Mouse (Mus musculus): ENCODE measurements around the gene Ppp1r12b.
A peak's percentile ranks its signal among the peaks of the same experiment; 100 is the strongest.

The Ppp1r12b gene

DNA sequence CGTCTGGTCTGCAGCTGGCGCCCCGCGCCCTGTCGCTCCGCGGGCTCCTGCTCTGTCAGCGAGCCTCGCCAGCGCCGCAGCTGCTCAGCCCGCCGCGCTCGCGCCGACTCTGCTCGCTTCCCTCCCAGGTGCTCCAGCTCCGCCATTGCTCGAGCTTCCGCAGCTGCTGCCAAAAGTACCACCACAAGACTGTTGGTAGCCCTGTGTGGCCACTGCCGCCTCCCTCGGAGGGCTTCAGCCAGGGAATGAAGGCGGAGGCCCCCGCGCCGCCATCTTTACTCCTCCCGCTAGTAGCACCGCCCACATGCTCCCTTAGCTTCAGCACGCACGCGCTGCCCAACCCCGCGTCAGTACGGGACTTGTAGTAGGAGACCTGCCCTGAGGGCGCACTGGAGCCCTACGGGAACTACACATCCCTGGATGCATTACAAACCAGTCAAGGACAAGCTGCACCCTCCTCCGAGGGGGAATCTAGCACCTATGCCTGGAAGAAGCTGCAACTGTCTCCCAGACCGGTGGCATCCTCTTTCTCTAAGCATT, at the start of gene Ppp1r12b:
Gene Ppp1r12b, minus strand, starts transcription at position 306 of the 540 bp plus-strand sequence.
- peak; percentile 92 for DNase-seq (ENCODE audit: extremely low read depth, insufficient read length, low spot score)

DNA sequence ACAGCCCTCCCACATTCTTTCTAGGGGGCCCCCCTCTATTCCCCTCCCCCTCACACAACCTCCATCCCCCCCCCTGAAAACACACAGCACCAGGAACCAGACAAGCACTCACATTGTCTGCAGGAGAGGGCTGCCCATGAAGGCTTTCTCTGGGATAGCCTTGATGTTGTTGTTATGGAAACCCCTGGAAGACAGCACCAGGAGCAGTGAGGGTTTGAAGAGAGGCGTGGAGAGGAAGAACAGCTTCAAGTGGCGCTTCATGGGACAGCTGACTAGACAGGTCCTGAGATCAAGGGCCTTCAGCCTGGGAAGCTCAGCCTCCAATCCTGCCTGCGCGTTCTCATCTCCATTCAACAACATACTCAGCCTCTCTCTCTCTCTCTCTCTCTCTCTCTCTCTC, 47.6 kb upstream of the Ppp1r12b start:
- no peak for DNase-seq (ENCODE audit: extremely low read depth, insufficient read length, low spot score)

DNA sequence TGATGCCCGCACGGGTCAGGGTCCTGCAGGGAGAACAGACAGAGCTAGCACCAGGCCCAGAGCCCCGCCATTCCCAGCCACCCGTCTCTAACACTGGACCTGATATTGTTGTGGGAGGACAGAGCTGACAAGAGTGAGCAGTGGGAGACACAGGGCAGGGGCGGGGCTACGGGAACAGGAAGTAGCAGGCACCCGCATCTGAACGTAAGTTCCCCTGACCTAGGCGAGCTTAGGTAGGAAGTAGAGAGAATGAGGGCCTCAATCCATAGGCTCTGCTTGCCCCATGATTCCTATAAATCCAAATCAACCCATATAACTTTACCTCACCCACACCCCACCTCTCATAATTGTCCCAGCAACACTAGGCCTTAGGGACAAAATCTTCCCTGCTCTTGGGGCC, 44.8 kb upstream of the Ppp1r12b start:
- DNase-seq (ENCODE audit: extremely low read depth, insufficient read length, low spot score), result no peak

DNA sequence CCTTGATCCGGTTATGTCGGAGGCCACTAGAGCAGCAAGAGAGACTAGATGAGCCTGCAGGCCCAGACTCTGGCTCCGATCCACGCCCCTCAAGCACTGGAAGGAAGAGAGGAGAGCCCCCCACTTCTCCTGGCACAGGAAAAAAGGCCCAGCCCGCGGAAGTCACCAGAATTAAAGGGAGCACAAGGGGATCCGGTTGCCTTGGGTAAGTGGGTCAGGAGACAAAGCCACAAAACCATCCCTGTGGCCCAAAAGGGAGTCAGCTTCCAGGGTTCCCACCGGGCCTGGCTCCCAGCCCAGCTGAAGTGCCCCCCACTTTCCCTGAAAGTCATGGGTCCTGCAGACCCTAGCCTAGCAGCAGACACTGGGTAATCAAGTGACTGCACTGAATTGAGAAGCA, 42.5 kb upstream of the Ppp1r12b start:
- no peak for DNase-seq (ENCODE audit: extremely low read depth, insufficient read length, low spot score)

DNA sequence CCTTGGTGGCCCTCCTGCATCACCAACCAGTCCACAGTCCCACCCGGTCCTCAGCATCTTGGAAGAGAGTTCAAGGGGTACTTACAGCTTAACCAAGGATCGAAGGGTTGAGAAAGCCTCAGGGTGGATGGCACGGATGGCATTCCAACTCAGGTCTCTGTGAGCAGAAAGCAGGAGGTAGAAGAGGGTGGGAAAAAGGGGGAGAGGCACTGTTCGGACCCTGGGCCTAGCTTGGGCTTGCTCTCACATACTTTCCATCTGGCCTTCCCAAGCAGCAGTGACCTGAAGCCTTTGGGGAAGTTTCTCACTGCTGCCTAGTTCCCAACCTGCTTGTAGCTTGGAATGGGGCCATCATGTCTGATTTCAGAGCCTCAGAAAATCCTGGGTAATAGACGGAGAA, 41.8 kb upstream of the Ppp1r12b start:
- no peak for DNase-seq (ENCODE audit: extremely low read depth, insufficient read length, low spot score)

DNA sequence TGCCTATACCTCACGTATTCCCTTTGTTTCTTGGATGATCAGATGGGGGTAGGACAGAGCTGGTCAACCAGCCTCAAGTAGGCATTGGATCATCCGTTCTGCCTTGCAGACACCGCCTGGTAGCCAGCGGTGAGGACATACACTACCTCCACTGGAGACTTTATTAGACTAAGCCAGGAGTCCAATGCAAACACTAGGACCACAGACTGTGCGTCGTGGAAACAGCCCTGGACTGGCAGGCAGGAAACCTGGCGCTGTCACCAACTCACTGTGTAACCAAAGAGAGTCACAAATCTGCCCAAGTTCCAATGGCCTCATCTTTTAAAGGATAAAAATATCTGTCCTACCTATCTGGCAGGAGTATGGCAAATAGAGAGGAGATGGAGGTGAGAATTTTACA, 40.7 kb upstream of the Ppp1r12b start:
- DNase-seq (ENCODE audit: extremely low read depth, insufficient read length, low spot score), result no peak

DNA sequence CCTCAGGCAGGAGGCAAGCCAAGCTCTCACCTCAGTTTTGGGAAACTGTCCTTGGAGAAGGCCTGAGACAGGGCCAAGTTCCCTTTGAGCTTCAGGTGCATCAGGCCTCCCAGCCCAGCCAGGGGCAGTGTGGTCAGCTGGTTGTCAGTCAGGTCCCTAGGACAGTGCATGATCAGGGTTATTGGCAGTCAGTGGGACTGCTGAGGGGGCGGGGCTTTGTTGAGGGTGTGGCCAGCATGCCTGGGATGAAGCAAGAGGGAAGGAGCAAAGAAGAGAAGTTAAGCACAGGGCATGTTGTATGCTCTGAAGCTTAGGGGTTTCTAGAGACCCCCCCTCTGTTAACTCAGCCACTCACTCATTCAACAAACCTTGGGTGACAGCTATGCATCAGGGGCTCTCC, 40.2 kb upstream of the Ppp1r12b start:
- no peak for DNase-seq (ENCODE audit: extremely low read depth, insufficient read length, low spot score)

DNA sequence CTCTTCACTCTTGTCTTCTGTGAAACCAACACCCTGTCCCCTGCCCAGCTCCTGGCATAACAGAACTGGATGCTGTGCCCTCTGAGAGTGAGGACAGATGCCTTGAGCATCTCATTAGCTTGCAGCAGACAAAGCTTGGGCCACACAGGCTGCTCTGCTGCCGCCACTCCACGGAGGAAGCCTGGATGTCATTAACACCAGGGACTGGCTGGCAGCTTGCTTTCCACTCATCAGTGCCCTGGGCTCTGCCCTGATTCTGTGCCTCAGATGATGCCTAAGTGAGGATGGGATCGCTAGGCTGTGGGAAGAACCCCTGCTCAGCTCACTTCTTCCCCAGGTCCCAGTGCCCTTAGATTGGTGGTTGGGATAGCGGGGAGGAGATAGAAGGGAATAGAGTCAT, 39.7 kb upstream of the Ppp1r12b start:
- DNase-seq (ENCODE audit: extremely low read depth, insufficient read length, low spot score), result no peak

DNA sequence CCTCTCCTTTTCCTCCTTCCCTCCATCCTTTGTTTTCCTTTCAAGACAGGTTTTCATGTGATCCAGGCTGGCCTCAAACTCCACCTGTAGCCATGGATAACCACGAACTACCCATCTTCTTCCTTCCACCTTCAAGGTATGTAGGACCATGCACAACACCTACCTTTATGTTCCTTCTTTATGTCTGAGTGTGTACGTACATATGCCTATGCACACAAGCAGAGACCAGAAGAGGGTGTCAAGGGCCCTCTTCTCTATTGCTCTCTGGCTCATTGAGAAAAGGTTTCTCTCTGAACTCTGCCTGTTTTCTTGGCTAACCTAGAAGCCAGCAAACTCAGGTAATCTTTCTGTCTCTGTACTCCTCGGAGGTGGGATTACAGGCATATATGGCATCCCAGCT, 39.0 kb upstream of the Ppp1r12b start:
- no peak for DNase-seq (ENCODE audit: extremely low read depth, insufficient read length, low spot score)

DNA sequence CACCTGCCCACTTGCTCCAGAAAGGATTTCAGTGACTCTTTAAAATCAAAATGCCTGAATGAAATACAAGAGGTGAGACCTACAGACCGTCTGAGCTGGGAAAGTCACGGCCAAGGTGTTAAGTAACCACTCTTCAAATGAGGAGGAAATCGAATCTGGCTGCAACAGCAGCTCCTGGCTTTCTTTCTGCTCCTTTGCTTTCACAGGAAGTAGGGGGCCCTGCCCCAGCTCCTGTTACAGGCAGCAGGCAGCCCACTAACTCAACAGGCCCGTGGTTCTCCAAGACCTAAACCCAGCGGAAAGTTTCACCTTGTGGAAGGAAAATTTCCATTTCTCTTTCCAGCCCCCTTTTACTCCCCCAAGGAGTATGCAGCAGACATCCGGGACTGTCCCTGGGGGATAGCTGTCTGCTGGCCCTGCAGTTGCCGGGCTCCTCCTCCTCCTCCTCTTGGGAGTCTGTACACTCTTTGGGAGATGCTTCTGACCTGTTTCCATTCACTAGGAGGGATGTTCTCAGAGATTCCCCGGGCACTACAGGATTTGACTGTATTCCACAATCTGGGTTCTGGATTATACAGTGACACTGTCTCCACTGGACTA, 36.4 kb upstream of the Ppp1r12b start:
- no peak for DNase-seq (ENCODE audit: extremely low read depth, insufficient read length, low spot score)

DNA sequence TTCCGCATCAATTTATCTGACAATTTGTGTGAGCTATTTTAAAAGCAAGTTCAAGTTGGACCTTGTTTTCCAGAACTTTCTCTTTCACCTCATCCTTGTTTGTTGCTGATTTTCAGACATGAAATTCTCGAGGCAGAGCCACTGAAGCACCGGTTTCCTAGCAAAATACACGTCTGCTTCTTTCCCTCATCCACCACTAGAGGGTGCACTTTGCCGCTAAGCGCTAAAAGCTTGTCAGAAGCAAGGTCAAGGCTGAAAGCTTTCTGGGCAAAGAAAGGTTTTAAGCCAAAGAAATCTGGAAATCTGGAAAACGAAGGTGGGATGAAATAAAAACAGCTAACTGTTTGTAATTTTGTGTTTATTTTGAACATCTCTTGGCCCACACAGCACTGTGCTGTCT, 33.6 kb upstream of the Ppp1r12b start:
- DNase-seq (ENCODE audit: extremely low read depth, insufficient read length, low spot score), result no peak

DNA sequence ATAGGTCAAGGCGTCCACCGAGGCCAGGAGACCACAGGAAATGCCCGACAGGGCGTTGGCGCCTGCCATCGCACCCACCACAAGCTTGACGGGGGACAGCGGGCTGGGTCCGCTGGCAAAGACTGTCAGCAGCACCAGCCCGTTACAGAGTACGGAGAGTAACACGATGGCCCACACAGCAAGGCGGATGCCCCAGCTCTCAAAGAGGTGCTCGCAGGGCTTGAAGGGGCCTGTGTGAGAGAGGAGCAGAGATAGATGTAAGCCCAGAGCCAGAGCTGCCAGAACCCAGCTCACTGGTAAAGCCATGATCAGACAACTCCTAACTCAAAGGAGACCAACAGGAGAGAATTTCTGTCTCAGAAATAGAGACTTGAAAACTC, 32.2 kb upstream of the Ppp1r12b start:
- DNase-seq (ENCODE audit: extremely low read depth, insufficient read length, low spot score), result no peak

DNA sequence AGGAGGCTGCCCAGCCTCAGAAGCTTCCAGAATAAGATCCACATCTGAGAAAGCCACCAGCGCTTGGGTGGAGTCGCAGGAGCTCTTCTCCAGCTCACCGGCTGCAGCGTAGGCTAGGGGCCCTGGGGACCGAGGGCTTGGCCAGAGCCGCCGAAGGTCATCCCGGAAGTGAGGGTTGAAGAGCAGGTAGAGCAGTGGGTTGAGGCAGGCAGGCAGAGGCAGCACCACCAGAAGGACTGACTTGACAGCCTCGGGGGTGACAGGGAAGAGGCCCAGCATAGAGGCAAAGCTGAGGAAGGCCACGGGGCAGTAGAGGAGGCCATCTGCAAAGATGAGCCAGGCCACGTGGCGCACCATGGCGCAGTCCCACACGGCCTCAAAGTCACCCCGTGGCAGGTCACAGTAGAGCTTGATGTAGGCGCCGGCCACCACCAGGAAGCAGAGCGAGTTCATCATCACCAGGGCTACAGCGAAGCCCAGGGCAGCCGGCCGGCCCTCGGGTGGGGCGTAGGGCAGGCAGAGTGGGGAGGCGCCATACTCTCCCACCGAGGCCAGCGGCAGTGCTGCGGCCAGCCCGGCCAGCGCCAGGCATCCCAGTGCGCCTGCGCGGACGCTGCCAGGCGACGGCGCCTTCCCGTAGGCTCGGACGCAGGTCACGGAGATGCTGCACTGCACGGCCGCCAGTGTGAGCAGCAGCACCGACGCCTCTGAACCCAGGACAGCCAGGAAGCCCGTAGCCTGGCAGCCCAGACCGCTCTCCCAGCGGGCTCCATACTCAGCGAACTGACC, 31.6 kb upstream of the Ppp1r12b start:
- no peak for DNase-seq (ENCODE audit: extremely low read depth, insufficient read length, low spot score)

DNA sequence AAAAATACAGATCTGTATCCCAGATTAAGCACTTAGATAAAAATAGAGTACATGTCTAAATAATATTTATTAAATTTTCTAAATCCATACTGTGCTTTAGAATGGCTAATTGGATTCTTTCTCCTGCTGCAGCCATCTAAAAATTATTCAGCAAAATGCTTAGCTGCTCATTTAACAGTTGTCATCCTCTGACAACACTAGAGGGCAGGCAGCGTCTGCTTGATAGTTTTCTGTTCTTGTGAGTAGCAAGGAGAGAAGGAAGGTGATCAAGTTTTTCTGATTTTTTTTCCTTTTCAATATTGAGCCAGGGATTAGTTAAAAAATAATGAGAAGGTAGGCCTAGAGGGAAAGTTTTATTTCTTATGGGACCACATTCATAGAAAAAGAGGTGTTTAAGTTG, 17.2 kb upstream of the Ppp1r12b start:
- no peak for DNase-seq (ENCODE audit: extremely low read depth, insufficient read length, low spot score)

DNA sequence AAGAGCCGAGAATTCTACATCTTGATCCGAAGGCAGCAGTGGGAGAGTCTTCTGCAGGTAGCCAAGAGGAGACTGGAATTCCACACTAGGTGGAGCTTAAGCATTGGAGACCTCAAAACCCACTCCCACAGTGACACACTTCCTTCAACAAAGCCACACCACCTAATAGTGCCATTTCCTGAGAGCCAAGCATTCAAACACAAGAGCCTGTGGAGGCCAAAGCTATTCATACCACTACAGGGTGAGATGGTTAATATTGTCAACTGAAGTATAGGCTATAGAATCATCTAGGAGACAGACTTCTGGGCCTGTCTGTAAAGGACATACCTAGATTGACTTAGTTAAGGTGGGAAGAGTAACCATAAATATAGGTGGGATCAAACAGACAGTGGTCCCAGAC, 9.7 kb upstream of the Ppp1r12b start:
- DNase-seq (ENCODE audit: extremely low read depth, insufficient read length, low spot score), result no peak

DNA sequence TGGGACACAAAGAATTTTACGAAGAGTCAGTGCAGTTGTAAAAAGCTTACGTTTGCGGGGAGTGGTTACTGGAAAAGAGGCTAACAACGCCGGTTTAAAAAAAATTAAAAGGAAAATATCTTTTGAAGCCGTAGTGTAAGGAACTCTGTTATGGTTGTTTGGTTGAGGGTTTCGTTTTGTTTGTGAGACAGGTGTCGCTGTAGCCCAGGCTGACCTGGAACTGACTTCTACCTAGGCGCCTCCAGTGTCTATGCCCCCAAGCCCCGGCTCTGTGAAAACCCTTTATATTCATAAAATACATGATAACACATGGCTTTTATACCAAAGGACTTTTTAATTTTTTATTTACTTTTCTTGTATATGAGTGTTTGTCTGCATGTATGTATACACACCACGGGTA, 7.1 kb upstream of the Ppp1r12b start:
- DNase-seq (ENCODE audit: extremely low read depth, insufficient read length, low spot score), result no peak

DNA sequence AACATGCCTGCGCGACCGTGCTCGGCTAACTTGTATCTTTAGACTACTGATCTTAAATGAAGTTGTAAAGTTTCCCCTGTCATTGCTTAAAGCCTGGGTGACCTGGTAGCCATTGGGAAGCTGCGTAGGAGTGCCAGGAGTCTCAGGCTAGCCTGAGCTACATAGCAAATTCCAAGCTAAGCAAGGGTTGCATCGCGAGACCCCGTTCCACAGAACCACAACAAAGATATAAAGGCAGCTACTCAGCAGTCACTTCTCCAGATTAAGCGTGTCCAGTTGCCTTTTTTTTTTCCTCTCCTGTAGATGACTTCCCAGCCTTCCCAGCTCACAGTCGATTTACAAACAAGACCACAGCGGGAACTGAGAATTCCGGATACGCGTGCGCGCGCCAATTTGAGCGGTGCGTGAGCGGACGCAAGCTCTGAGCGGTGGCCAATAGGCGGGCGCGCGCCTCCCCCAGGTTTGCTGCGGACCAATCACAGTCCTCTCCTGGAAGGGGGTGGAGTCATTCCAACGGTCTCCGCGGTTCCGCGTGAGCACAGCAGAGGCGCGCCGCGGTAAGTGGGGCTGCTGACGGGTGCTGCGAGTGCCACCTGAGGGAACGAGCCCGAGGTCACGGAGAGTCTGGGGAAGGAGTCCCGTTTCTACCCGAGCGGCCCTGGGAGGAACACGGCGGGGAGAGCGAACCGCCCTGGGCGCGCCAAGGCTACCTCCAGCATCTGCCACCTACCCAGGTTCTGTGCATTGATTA, 6.5 kb upstream of the Ppp1r12b start, which contains the start of gene Ube2t:
Gene Ube2t, plus strand, starts transcription at position 513 of the 751 bp plus-strand sequence.
- DNase-seq (ENCODE audit: extremely low read depth, insufficient read length, low spot score), result peak; percentile 97

DNA sequence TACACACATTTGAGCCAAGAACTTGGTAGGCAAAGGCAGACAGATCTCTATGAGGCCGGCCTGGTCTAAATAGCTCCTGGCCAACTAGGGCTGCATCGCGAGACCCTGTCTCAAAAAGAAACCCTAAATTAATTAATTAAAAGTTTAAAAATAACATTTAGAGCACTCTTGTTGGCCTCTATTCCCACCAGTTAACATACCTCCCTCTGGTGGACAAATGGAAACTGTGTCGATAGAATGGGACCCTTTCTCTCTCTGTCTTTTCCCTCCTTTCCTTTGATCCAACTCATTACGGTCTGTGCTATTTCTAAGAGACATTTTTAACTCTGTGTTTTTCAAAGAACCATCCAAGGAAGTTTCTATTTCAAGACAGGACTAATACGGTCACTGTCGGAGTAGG, 4.9 kb upstream of the Ppp1r12b start:
- DNase-seq (ENCODE audit: extremely low read depth, insufficient read length, low spot score), result no peak

DNA sequence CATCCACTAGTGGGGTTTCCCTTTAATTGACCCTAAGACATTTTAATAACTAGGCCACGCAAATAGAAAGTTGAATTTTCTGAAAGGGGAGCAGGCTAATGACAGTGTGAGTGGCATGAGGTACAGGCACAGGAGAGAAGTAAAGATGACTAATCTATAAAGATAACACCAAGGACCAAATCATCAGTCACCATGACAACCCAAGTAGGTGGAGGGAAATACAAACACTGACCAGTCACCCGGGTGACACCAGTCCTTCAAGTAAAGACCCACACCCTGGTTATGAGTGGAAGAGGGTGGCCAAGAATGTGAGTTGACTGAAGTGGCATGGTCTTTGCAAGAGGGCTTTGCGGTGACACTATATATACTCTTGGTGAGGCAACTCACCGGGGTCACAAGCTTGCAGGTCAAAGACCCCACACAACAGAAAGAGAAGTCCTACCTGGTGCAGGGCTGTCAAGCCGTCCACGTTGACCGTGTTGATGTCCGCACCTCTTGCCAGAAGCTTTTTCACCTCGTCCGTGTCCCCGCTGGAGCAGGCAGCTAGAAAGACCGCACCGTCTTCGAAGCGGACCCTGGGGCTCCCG, 599 bp downstream of the Ppp1r12b start:
- DNase-seq (ENCODE audit: extremely low read depth, insufficient read length, low spot score), result no peak

DNA sequence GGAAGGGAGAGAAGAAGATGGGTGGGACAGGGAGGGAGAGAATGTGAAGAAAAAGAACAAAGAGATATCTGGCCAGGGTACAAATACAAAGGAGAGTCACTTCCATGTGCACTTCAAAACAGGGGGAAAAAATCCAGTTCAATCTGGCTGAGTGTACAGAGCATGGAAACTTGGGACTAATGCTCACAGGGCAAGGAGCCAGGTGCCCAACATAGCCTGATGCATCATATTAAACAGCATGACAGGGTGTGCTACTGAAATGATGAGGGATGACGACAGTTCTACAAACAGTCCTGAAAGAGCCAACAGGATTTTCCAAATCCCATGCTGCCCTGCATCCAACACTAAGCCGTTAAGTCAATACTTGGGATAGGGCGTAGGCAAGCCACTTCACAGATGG, 5.8 kb downstream of the Ppp1r12b start:
- no peak for DNase-seq (ENCODE audit: extremely low read depth, insufficient read length, low spot score)

DNA sequence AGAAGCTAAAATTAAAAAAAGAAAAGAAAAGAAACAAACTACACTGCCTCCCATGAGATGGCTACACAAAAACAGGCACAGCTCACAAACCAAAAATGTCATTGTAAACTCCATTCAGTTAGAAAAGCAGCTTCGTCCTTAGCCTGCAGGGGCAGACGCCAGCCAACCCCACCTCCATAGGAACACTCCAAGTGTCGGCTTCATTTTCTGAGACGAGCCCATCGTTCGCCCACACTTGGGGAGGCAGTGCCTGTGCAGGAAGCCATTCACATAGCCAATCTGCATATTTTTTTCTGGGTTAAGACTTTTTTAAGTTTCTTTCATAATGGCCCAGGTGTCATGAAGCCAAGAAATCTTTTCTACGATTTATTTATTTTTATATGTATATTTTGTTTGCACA, 8.2 kb downstream of the Ppp1r12b start:
- DNase-seq (ENCODE audit: extremely low read depth, insufficient read length, low spot score), result no peak
